Mouse (Mus musculus) G1E (cell line): ENCODE results near the gene Sprr2a3.

Source experiments
- CTCF ChIP-seq: IDR thresholded peaks from 2 replicates; pipeline ENCODE4 v1.5.1; 2012; ENCODE audit warnings: low read depth, low read length, inconsistent platforms, mixed read lengths
- GATA1 ChIP-seq: IDR thresholded peaks from 2 replicates; pipeline ENCODE4 v1.6.1; 2012; ENCODE audit warnings: borderline replicate concordance, low read length, inconsistent platforms, mixed read lengths
- GATA2 ChIP-seq: IDR thresholded peaks from 2 replicates; pipeline ENCODE4 v1.6.1; 2012; ENCODE audit warnings: low read depth, low read length, inconsistent platforms, borderline replicate concordance
- POLR2AphosphoS5 ChIP-seq: IDR thresholded peaks from 2 replicates; pipeline ENCODE4 v1.6.1; 2012; ENCODE audit warnings: low read depth, low read length, inconsistent platforms; ENCODE audit not compliant: insufficient replicate concordance
- TAL1 ChIP-seq: conservative IDR thresholded peaks from 2 replicates; pipeline ENCODE4 v1.6.1; 2012; ENCODE audit warnings: low read depth, low read length, inconsistent platforms, mixed read lengths

GRCm38 (mm10) chr3:92336278-92336677 lies 51.1 kb downstream of the Sprr2a3 start:
- no peak for TF ChIP-seq CTCF
- no peak for TF ChIP-seq GATA2
- TF ChIP-seq GATA1, result no peak
- no peak for TF ChIP-seq POLR2AphosphoS5
- no peak for TF ChIP-seq TAL1
